Mouse (Mus musculus): ENCODE data around the gene Cbx1. TPM values are rescaled to one million over a fixed set of nuclear protein-coding genes. Genes with fewer than 3 reads are reported as not detected.

The Cbx1 gene
- polyA plus RNA-seq (2012; ENCODE audit: low replicate concordance) = 40.1 and 47.2 TPM in 2 replicates

DNA sequence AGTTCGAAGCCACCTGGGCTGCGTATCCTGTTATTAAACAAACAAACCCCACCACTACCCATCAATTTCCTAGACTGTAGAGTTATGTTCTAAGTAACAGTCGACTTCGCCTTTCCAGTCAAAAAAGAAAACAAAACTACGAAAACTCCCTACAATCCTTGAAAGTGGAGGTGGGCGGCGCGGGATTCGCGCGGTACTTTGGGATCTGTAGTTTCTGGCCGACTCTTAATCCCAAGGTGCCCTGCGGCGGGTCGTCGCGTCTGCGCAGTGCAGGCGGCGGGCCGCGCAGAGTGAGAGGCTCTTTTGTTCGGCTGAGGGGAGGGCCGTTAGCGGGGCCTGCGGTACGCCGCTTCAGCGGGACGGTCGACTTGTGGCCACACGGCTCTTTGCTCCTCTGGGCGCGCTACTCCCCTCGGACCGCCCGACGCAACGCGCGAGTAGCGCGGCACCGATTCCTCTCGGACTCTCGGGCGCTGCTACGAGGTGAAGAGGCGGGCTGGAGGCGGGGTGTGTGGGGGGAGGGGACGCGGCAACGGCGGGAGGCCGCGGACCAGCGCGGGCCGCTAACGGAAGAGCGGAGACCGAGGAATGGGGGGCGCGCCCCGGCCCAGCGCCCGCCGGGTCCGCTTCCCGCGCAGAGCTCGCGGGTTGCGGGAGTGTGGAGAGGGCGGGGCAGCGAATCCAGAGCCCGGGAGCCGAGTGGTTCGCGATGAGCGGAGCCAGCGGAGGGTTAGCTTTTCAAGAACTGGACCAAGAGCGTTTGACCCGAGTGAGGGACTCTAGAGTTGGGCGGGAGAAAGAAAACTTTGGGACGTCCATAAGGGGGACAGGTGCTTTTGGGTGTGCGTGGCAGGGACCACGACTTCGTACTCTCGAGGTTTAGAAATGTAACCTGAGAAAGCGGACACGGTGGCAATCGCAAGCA, at the start of gene Cbx1:
Gene Cbx1 (plus strand): TSS at position 257 of the 925 bp plus-strand sequence.

DNA sequence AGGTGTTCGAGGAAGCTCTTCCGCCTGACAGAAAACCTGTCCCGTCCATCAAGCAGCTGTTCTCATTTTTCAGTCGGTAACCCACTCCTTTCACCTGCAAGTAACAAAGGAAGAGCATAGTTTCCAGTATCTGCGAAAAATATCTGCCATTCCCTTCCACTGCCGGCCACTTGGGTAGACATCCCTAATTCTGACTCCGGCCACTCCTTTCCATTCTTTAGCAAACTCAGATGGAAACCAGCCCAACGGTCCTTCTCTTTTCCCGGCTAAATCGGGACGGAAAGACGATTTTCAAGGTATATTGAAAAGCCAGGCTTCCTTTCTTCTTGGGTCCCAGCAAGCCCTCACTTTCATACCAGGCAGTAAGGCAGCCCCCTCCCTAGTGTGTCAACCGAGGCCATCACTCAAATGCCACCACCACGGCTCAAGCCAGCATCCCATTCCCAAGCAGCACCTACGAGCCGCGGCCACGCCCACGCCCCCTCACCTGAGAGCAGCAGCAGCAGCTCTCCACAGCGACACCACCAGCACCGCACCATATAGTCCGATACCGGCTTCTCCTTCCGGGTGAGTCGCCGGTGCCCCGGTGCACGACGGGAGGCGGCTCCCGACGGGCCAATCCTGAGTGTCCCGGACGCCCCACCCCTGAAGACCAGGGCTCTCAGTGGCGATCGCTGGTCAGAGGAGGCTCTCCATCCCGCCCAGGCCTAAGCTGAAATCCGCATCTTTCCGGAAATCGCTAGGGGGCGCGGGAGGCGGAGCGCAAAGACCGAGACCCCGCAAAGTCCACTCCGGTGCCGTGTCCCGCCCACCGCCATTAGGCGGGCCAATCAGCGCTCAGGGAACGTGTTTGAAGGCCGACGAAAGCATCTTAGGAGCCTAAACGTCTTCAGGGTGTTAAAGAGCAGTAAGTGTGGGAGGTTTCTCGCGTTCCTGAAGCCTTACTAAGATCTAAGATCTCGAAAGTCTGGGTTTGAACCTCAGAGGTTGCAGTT, 11.7 kb upstream of the Cbx1 start, which contains the start of gene Snx11:
Gene Snx11 (minus strand): TSS at position 592 of the 995 bp plus-strand sequence.

DNA sequence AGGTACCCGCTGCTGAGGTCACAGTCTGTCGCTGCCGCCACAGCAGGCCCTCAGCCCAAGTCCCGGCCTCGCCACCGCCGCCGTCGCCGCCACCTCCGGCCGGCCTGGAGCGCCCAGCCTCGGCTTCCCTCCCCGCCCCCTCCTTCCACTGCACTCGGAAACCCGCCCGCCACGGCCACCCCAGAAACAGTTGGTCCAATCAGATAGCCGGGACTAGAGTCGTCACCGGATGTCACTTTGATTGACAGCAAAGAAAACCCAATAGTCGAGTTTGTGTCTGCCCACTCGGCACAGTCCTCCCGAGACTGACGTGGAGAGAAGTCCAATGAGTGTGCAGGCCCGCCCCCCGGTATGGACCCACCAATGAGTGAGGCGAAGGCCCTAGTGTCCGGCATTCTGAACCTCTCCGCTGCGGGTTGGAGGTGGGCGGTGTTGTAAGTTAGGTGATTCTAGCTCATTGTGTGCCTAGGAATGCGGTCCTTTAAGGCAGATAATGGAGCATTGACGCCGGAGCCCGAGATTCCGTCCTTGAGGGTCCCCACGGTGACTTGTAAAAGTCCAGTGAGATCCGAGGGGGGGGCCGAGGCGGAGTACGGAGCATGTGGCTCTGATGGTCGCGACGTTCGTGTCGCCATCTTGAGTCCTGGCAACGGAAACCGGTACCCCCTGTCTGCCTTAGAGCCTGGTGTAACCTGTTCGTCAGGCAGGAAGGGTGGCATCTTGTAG, 41.0 kb downstream of the Cbx1 start, which contains the start of gene Nfe2l1:
Gene Nfe2l1 (minus strand): TSS at position 156 of the 726 bp plus-strand sequence.

DNA sequence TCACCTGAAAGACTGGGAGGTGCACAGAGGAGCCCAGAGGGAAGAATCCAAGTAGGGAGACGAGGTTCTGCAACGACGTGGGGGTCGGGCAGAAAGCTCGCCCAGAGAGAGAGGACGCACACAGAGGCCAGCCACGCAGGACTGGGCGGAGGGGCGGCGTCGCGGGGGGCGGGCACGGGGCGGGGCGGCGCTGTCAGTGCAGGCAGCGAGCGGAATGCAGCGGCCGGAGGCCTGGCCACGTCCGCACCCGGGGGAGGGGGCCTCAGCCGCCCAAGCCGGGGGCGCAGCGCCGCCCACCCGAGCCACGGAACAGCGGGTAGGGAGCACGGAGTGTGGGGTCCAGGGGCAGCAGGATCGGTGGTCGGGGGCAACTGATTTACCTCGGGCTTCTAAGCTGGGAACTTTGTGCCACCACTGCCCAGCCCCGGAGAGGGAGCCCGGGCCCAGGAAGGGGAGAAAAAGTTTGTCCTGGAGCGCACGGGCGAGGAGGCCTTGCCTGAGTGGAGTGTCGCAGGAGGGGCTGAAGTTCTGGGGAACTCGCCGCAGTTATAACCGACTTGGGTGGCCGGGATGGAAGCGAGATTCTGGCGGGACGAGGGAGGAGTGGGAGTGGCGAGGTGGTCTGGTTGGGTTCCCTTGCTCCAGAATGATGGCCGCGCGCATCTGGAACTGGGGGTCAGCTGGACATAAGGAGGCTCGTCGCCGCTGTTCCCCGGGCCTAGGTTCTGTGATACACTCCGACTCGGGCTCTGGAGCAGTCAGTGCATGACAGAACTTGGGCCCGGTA, 60.9 kb downstream of the Cbx1 start, which contains the start of gene Copz2:
Gene Copz2 (plus strand): TSS at position 190 of the 787 bp plus-strand sequence.

Other genes starting within 250 kb of the Cbx1 start
- gene Snx11, start 11.6 kb upstream of the Cbx1 start, polyA plus RNA-seq (2012; ENCODE audit: low replicate concordance) = 26.7 and 30.3 TPM in 2 replicates
- gene Nfe2l1, start 40.8 kb downstream of the Cbx1 start, polyA plus RNA-seq (2012; ENCODE audit: low replicate concordance) = 61.5 and 118 TPM in 2 replicates
- gene Copz2, start 60.7 kb downstream of the Cbx1 start, polyA plus RNA-seq (2012; ENCODE audit: low replicate concordance) = 3.0 and 7.8 TPM in 2 replicates
- 34.3 and 41.3 TPM in 2 replicates for gene Cdk5rap3, start 127.4 kb downstream of the Cbx1 start, polyA plus RNA-seq (2012; ENCODE audit: low replicate concordance)
- gene Prr15l, start 139.0 kb downstream of the Cbx1 start, polyA plus RNA-seq (2012; ENCODE audit: low replicate concordance) = not detected in 2 replicates
- gene Pnpo, start 154.9 kb downstream of the Cbx1 start, polyA plus RNA-seq (2012; ENCODE audit: low replicate concordance) = 9.4 and 20.6 TPM in 2 replicates
- 83.9 and 145 TPM in 2 replicates for gene Sp2, start 193.8 kb downstream of the Cbx1 start, polyA plus RNA-seq (2012; ENCODE audit: low replicate concordance)
- gene Sp6, start 224.3 kb downstream of the Cbx1 start, polyA plus RNA-seq (2012; ENCODE audit: low replicate concordance) = 2.3 and 5.2 TPM in 2 replicates
- gene Scrn2, start 240.8 kb downstream of the Cbx1 start, polyA plus RNA-seq (2012; ENCODE audit: low replicate concordance) = 17.6 and 19.0 TPM in 2 replicates

Data from hematopoietic multipotent progenitor cell, adult 10-12 weeks (in vitro differentiated cells).